In the genomic region with DNA sequence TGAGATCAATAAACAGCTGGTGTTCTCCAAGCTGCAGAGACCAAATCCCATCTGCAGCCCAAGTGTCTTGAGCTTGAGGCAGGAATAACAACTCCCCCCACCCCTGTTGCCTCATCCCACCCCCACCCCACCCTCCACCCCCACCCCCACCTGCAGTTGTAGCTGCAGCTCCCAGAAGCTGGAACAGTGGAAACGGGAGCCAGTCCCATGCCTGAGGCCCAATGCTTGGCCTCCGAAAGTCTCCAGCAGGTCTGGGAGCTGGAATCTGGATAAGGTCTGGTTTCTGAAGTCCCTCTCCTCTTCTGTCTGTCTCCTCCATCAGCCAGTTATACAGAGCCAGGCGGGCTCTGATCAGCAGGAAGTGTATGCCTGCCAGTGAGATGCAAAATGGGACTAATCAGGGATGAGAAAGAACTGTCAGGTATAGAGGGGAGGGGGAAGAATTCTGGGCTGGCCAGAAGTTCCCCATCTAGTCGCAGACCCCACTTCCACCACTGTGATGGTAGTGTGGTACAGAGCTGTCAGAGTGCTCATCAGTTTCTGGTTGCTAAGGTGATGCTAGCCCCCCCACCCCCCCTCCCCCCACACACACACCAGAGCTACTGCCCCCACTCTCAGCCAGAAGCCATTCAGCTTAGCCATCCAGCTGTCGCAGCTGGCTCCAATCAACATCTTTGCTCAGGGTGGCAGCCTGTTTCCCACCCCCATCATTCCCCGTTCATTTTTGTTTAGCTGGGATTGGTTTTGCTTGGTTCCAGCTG, we compare ENCODE assay signal across 9 mouse cellular contexts.
DNase-seq lines count a peak whose midpoint lies in the region; ATAC-seq and TF ChIP-seq lines count a peak whose summit lies in the region.
"Had no signal": no experiment of that assay in that cellular context is flagged by ENCODE, and none has a peak within 500 bp of the region (broad histone marks: within the 10 kb centered on the region; RNA-seq: fewer than 3 reads in every experiment).

No protein-coding gene starts in this region.

- TF ChIP-seq CTCF in hindbrain, postnatal 0 days (IDR thresholded peaks at IDR 0.05; ENCODE audit: low read depth): no peak

- intact Hi-C loops in heart, postnatal 25 days (cut with DNase I): no loop called here
- intact Hi-C loops in left cerebral cortex, postnatal 25 days (cut with DNase I): no loop called here
- intact Hi-C loops in gastrocnemius, postnatal 36 days (cut with DNase I): no loop called here

- H3K27me3 ChIP-seq in heart, embryonic 12.5 days (replicated peaks): peaks cover 14% of the 10 kb centered on the region
- no peaks in the 10 kb centered on the region for H3K27me3 ChIP-seq in embryonic facial prominence, embryonic 12.5 days
- H3K27me3 ChIP-seq in hindbrain, postnatal 0 days (ENCODE audit: insufficient read depth, low read length): no peaks in the 10 kb centered on the region
- 0 out of 2 replicates have a peak, but pooled peaks cover 3% of the 10 kb centered on the region for H3K27me3 ChIP-seq in neural tube, embryonic 12.5 days (replicated peaks)

- H3K4me3 ChIP-seq in heart, embryonic 12.5 days: no peak overlapping the region
- H3K4me3 ChIP-seq in embryonic facial prominence, embryonic 12.5 days: no peak overlapping the region
- H3K4me3 ChIP-seq in hindbrain, postnatal 0 days (ENCODE audit: low read length): no peak overlapping the region
- no peak overlapping the region for H3K4me3 ChIP-seq in neural tube, embryonic 12.5 days

- 0 out of 2 replicates have a peak, but pooled peaks have one; percentile 25 for ATAC-seq in heart, embryonic 12.5 days (ENCODE audit: insufficient number of reproducible peaks, low FRiP score)
- peak; percentile 77 for ATAC-seq in embryonic facial prominence, embryonic 12.5 days (ENCODE audit: insufficient number of reproducible peaks, insufficient read depth, low FRiP score, low TSS enrichment)
- ATAC-seq in hindbrain, postnatal 0 days: peak; percentile 80
- ATAC-seq in neural tube, embryonic 12.5 days (ENCODE audit: low FRiP score, low read depth): peak; percentile 77; the same call in 1 of the 2 replicates
- ATAC-seq: activated CD4-positive, CD25-positive, alpha-beta regulatory T cell, adult 4 months had no signal

- H3K4me2 ChIP-seq in heart, embryonic 12.5 days: no peak overlapping the region
- H3K4me2 ChIP-seq in embryonic facial prominence, embryonic 12.5 days (replicated peaks): peak overlapping the region; percentile 15; the same call in 1 of the 2 replicates
- H3K4me2 ChIP-seq in hindbrain, postnatal 0 days (ENCODE audit: low read depth, low read length): no peak overlapping the region
- no peak overlapping the region for H3K4me2 ChIP-seq in neural tube, embryonic 12.5 days (replicated peaks)

- WGBS in heart, embryonic 12.5 days: 26% methylated on average over 6 of the region's 6 CpGs
- 4% methylated on average over 6 of the region's 6 CpGs for WGBS in embryonic facial prominence, embryonic 12.5 days
- WGBS in hindbrain, postnatal 0 days: 12% methylated on average over 6 of the region's 6 CpGs
- 9% methylated on average over 6 of the region's 6 CpGs for WGBS in neural tube, embryonic 12.5 days

- DNase-seq in heart, postnatal 25 days (ENCODE audit: low spot score): no peak
- peak; percentile 34 for DNase-seq in hindbrain, postnatal 0 days (ENCODE audit: low spot score)
- no peak for DNase-seq in left cerebral cortex, postnatal 25 days (ENCODE audit: low spot score in 2 of 2)
- no peak for DNase-seq in gastrocnemius, postnatal 36 days
- DNase-seq in cerebellum, adult 8-10 months: no peak

- no peak overlapping the region for H3K27ac ChIP-seq in heart, embryonic 12.5 days (ENCODE audit: poor library complexity, severe bottlenecking)
- peak overlapping the region; percentile 81 for H3K27ac ChIP-seq in embryonic facial prominence, embryonic 12.5 days
- peak overlapping the region; percentile 41; the same call in 1 of the 2 replicates for H3K27ac ChIP-seq in hindbrain, postnatal 0 days
- no peak overlapping the region for H3K27ac ChIP-seq in neural tube, embryonic 12.5 days

- H3K36me3 ChIP-seq in heart, embryonic 12.5 days: no peaks in the 10 kb centered on the region
- H3K36me3 ChIP-seq in embryonic facial prominence, embryonic 12.5 days: no peaks in the 10 kb centered on the region
- H3K36me3 ChIP-seq in hindbrain, postnatal 0 days (ENCODE audit: insufficient read depth, low read length): no peaks in the 10 kb centered on the region
- H3K36me3 ChIP-seq in neural tube, embryonic 12.5 days: no peaks in the 10 kb centered on the region

- H3K9ac ChIP-seq in heart, embryonic 12.5 days: no peak overlapping the region
- peak overlapping the region; percentile 19; the same call in 1 of the 2 replicates for H3K9ac ChIP-seq in embryonic facial prominence, embryonic 12.5 days
- H3K9ac ChIP-seq in hindbrain, postnatal 0 days (replicated peaks; ENCODE audit: low read length): no peak overlapping the region
- no peak overlapping the region for H3K9ac ChIP-seq in neural tube, embryonic 12.5 days

- H3K4me1 ChIP-seq in heart, embryonic 12.5 days (replicated peaks): peaks cover 18% of the 10 kb centered on the region
- peaks cover 26% of the 10 kb centered on the region for H3K4me1 ChIP-seq in embryonic facial prominence, embryonic 12.5 days
- H3K4me1 ChIP-seq in hindbrain, postnatal 0 days (ENCODE audit: insufficient read depth, low read length): peaks cover 9% of the 10 kb centered on the region; the same call in 1 of the 2 replicates
- H3K4me1 ChIP-seq in neural tube, embryonic 12.5 days: peaks cover 19% of the 10 kb centered on the region

- H3K9me3 ChIP-seq in heart, embryonic 12.5 days (replicated peaks): no peaks in the 10 kb centered on the region; the same call in 1 of the 2 replicates
- H3K9me3 ChIP-seq in embryonic facial prominence, embryonic 12.5 days: no peaks in the 10 kb centered on the region
- H3K9me3 ChIP-seq in hindbrain, postnatal 0 days (ENCODE audit: low read length): no peaks in the 10 kb centered on the region
- H3K9me3 ChIP-seq in neural tube, embryonic 12.5 days: no peaks in the 10 kb centered on the region

Comparison
In these comparisons a context has a peak if more than half of its experiments do, and no peak if none do; other contexts are left out.
1. ATAC-seq: peak in every context shown above with its lines; median percentile 80 in hindbrain, postnatal 0 days; 77 in embryonic facial prominence, embryonic 12.5 days; 77 in neural tube, embryonic 12.5 days; 25 in heart, embryonic 12.5 days.
2. H3K27ac ChIP-seq: peak in embryonic facial prominence, embryonic 12.5 days (single experiment) and hindbrain, postnatal 0 days (single experiment); none in heart, embryonic 12.5 days (single experiment) and neural tube, embryonic 12.5 days (single experiment).